Mouse (Mus musculus): ENCODE measurements at regions not wholly inside any gene's neighbourhood (a gene's known extent, or its start where the extent isn't known, plus 50 kb on each side); places are given as distances from the start of the nearest gene placed in this dataset.

GRCm38 (mm10) chr17:43209727-43210126 is 60.4 kb upstream of the Adgrf1 start:
- no peaks in the 10 kb centered on the region for H3K36me3 ChIP-seq (ENCODE audit: control insufficient read depth, insufficient read depth, low read length)
- no peaks in the 10 kb centered on the region for H3K27me3 ChIP-seq (replicated peaks; ENCODE audit: control insufficient read depth, insufficient read depth, low read length)
- peaks cover 20% of the 10 kb centered on the region for H3K4me1 ChIP-seq (ENCODE audit: control insufficient read depth, insufficient read depth, low read length)
- TF ChIP-seq CTCF (conservative IDR thresholded peaks at IDR 0.05; ENCODE audit: insufficient read depth, insufficient read length, low read depth, low read length) (no peak), POLR2A (IDR thresholded peaks at IDR 0.05; ENCODE audit: low read depth, low read length) (no peak)
- WGBS: 94% methylated on average over 1 of the region's 1 CpGs
- no peak overlapping the region for H3K27ac ChIP-seq (ENCODE audit: insufficient read depth, low read depth, low read length)
- H3K4me3 ChIP-seq (ENCODE audit: insufficient read depth, low read depth, low read length): no peak overlapping the region
- DNase-seq: peak; percentile 72

- no peak overlapping the region for H3K27ac ChIP-seq (ENCODE audit: insufficient read depth, low read depth, low read length)
- H3K36me3 ChIP-seq (ENCODE audit: control insufficient read depth, insufficient read depth, low read length): no peaks in the 10 kb centered on the region
- H3K4me3 ChIP-seq (ENCODE audit: insufficient read depth, low read depth, low read length): no peak overlapping the region
- no peak for DNase-seq
- peaks cover 2% of the 10 kb centered on the region; the same call in 1 of the 2 replicates for H3K4me1 ChIP-seq (ENCODE audit: control insufficient read depth, insufficient read depth, low read length)
- TF ChIP-seq CTCF (conservative IDR thresholded peaks at IDR 0.05; ENCODE audit: insufficient read depth, insufficient read length, low read depth, low read length) (no peak), POLR2A (IDR thresholded peaks at IDR 0.05; ENCODE audit: low read depth, low read length) (no peak)
- 91% methylated on average over 1 of the region's 1 CpGs for WGBS
- no peaks in the 10 kb centered on the region for H3K27me3 ChIP-seq (replicated peaks; ENCODE audit: control insufficient read depth, insufficient read depth, low read length)
Measured at GRCm38 (mm10) chr17:43214038-43214437, 56.1 kb upstream of the Adgrf1 start.

DNA sequence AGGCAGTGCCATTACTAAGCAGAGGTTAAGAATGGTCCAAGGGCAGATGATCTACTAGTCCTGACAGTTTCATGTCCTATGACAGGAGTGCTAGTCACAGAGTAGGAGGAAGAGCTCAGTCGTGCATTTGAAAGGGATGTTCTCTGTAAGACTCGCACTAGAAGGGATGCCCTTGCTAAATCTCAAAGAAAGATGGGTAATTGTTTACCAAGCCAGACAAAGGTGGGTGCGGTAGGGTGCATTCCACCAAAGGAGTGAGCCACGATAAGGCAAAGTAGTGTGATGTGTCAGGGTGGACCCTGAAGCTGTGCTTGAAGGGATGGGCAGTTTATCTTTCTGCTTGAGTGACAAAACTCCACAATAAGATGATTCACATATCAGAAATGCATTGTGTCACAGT is 50.5 kb upstream of the Adgrf1 start:
- TF ChIP-seq POLR2A (IDR thresholded peaks at IDR 0.05; ENCODE audit: low read depth, low read length) (no peak), CTCF (conservative IDR thresholded peaks at IDR 0.05; ENCODE audit: insufficient read depth, insufficient read length, low read depth, low read length) (no peak)
- no peaks in the 10 kb centered on the region for H3K36me3 ChIP-seq (ENCODE audit: control insufficient read depth, insufficient read depth, low read length)
- no peak overlapping the region for H3K4me3 ChIP-seq (ENCODE audit: insufficient read depth, low read depth, low read length)
- no peaks in the 10 kb centered on the region for H3K27me3 ChIP-seq (replicated peaks; ENCODE audit: control insufficient read depth, insufficient read depth, low read length)
- WGBS: 71% methylated on average over 4 of the region's 4 CpGs
- no peak overlapping the region for H3K27ac ChIP-seq (ENCODE audit: insufficient read depth, low read depth, low read length)
- H3K4me1 ChIP-seq (ENCODE audit: control insufficient read depth, insufficient read depth, low read length): no peaks in the 10 kb centered on the region; the same call in 1 of the 2 replicates
- DNase-seq: no peak

Measured in kidney, adult 2 months (tissue).